Mouse (Mus musculus): ENCODE measurements around the gene Pepd. TPM values are rescaled to one million over a fixed set of nuclear protein-coding genes. Genes with fewer than 3 reads are reported as not detected.
"Not testable (repeated sequence)": the region's sequence is repeated elsewhere in the genome, so short reads cannot be mapped to it uniquely, and the experiment has no call there.

Gene Pepd
- polyA plus RNA-seq, 1 experiment from 2014 or later, result 91.4 TPM

- Histone ChIP-seq H3K27me3 (replicated peaks) (no peaks in the 10 kb centered on the region), H3K4me1 (replicated peaks) (0 out of 2 replicates have a peak, but pooled peaks cover 9% of the 10 kb centered on the region), H3K27ac (no peak overlapping the region), H3K4me2 (replicated peaks) (no peak overlapping the region), H3K36me3 (peaks cover 11% of the 10 kb centered on the region), H3K9ac (no peak overlapping the region), H3K9me3 (no peaks in the 10 kb centered on the region), H3K4me3 (replicated peaks) (no peak overlapping the region)
- WGBS, result 83% methylated on average over 3 of the region's 3 CpGs
- peak; percentile 85 for ATAC-seq
Measured at GRCm38 (mm10) chr7:34968749-34969433, 56.7 kb downstream of the Pepd start.

DNA sequence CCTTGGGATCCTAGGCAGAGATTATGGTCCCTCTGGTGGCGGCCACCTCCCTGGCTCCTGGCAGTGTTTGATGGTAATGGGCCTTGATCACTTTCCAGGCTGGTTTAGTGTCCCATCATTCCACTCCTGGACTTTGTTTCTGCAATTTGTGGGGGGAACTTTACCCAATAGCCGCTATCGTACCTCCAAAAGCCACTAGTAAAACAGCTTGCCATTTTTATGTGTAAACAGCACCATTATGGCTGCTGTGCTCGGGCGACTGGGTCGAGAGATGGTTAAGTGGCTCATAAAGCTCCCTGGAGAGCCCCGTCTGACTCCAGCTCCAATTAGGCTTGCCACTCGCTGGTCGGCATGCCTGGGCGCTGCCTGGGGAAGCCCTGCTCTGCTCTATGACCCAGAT, 59.6 kb downstream of the Pepd start:
- Histone ChIP-seq H3K27me3 (replicated peaks) (no peaks in the 10 kb centered on the region), H3K9ac (no peak overlapping the region), H3K9me3 (no peaks in the 10 kb centered on the region), H3K27ac (no peak overlapping the region), H3K4me3 (replicated peaks) (no peak overlapping the region), H3K4me2 (replicated peaks) (no peak overlapping the region), H3K36me3 (peaks cover 11% of the 10 kb centered on the region), H3K4me1 (replicated peaks) (0 out of 2 replicates have a peak, but pooled peaks cover 9% of the 10 kb centered on the region)
- 76% methylated on average over 10 of the region's 10 CpGs for WGBS
- no peak for ATAC-seq

DNA sequence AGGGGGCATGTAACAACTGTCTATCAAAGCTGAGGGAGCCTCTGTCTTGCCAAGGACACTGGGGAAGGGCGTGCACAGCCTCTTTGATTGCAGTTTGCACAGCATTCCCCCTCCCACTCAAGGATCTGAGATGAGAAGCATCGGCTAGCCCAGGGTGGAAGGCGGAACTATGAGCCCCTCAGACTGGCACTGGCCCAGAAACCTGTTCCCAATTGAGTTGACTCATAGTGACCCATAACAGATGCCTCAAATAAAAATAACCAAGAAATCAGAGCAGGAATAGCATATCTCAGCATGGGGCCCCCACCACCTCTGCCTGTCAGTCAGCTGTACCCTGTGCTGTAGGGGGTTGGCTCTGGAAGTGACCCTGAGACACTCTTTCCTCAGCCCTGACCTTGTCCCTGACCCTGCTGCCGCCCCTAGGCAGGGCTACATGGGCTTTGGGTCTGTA, 60.8 kb downstream of the Pepd start:
- Histone ChIP-seq H3K36me3 (peaks cover 11% of the 10 kb centered on the region), H3K9ac (no peak overlapping the region), H3K27me3 (replicated peaks) (no peaks in the 10 kb centered on the region), H3K4me1 (replicated peaks) (0 out of 2 replicates have a peak, but pooled peaks cover 5% of the 10 kb centered on the region), H3K27ac (no peak overlapping the region), H3K4me2 (replicated peaks) (no peak overlapping the region), H3K9me3 (no peaks in the 10 kb centered on the region), H3K4me3 (replicated peaks) (no peak overlapping the region)
- no peak for ATAC-seq
- 57% methylated on average over 4 of the region's 4 CpGs for WGBS

DNA sequence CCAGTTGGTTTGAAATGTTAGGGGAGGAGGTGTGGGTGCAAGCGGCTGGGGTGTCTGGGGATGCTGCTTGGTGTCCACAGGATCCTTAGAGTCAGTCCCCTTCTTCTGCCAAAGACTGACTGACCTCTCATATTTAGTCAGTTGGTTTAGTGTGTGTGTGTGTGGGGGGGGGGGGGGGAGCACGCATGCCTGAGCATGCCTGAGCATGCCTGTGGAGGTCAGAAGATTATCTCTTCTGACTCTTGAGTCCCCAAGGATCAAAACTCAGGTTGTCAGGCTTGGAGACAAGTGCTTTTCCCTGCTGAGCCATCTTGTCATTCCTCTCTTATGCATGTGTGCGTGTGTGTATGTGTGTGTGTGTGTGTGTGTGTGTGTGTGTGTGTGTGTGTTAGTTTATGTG, 61.7 kb downstream of the Pepd start:
- Histone ChIP-seq H3K27me3 (replicated peaks) (no peaks in the 10 kb centered on the region), H3K36me3 (peaks cover 11% of the 10 kb centered on the region), H3K4me3 (replicated peaks) (no peak overlapping the region), H3K4me2 (replicated peaks) (no peak overlapping the region), H3K9ac (no peak overlapping the region), H3K9me3 (no peaks in the 10 kb centered on the region), H3K27ac (no peak overlapping the region), H3K4me1 (replicated peaks) (0 out of 2 replicates have a peak, but pooled peaks cover 5% of the 10 kb centered on the region)
- WGBS, result 63% methylated on average over 3 of the region's 3 CpGs
- ATAC-seq, result no peak

GRCm38 (mm10) chr7:34975913-34976312, 63.7 kb downstream of the Pepd start:
- Histone ChIP-seq H3K4me2 (replicated peaks) (no peak overlapping the region), H3K27ac (no peak overlapping the region), H3K36me3 (no peaks in the 10 kb centered on the region), H3K27me3 (replicated peaks) (no peaks in the 10 kb centered on the region), H3K4me3 (replicated peaks) (no peak overlapping the region), H3K9me3 (no peaks in the 10 kb centered on the region), H3K9ac (no peak overlapping the region), H3K4me1 (replicated peaks) (no peaks in the 10 kb centered on the region)
- no peak for ATAC-seq
- WGBS, result 86% methylated on average over 12 of the region's 12 CpGs

DNA sequence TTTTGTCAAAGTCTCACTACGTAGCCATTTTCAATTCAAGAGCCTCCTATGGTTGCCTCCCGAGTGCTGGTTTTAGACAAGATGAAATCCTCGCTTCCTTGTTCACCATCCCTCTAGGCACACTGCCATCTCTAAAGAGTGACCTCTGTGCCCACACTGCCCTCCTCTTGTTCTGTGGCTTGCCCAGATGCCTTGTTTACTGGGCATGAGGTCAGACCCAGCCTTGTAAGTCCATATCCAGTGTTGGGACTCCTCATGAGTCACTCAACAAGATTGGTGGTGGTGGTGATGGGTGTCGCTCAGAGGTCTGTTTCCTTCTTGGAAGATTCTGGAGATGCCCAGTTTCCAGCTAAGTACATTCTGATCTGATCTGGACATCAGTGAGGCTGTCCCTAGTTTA, 65.2 kb downstream of the Pepd start:
- Histone ChIP-seq H3K4me1 (replicated peaks) (no peaks in the 10 kb centered on the region), H3K4me3 (replicated peaks) (no peak overlapping the region), H3K9ac (no peak overlapping the region), H3K27me3 (replicated peaks) (no peaks in the 10 kb centered on the region), H3K27ac (no peak overlapping the region), H3K36me3 (no peaks in the 10 kb centered on the region), H3K9me3 (no peaks in the 10 kb centered on the region), H3K4me2 (replicated peaks) (no peak overlapping the region)
- 94% methylated on average over 4 of the region's 4 CpGs for WGBS
- ATAC-seq, result no peak

DNA sequence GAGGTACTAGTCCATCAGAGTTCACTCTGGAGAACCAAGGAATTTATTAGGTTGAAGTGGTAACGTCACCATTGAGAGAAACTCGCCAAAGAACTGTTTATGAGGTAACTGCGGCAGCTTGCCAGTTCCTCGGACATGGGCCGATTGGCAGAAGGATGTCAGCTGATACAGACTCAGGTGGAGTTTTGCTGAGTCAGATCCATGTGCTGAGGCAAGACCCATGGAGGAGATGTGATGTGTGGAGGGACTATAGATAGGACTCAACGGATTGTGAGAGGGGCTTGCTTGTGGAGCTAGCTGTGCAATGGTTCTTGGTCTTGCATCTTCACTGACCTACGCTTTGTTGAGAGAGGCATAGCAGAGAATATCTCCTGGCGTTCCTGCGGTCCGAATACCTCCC, 69.6 kb downstream of the Pepd start:
- no peak overlapping the region for H3K27ac ChIP-seq
- no peak for ATAC-seq
- no peaks in the 10 kb centered on the region for H3K9me3 ChIP-seq
- H3K4me2 ChIP-seq (replicated peaks), result no peak overlapping the region
- no peaks in the 10 kb centered on the region for H3K27me3 ChIP-seq (replicated peaks)
- no peaks in the 10 kb centered on the region for H3K36me3 ChIP-seq
- H3K4me1 ChIP-seq (replicated peaks), result 0 out of 2 replicates have a peak, but pooled peaks cover 5% of the 10 kb centered on the region
- 89% methylated on average over 10 of the region's 10 CpGs for WGBS
- no peak overlapping the region for H3K9ac ChIP-seq
- H3K4me3 ChIP-seq (replicated peaks), result no peak overlapping the region

- not testable (repeated sequence) for ATAC-seq; H3K4me2 ChIP-seq (replicated peaks); H3K4me1 ChIP-seq (replicated peaks); H3K27ac ChIP-seq; H3K36me3 ChIP-seq; H3K9me3 ChIP-seq; H3K4me3 ChIP-seq (replicated peaks); H3K9ac ChIP-seq; H3K27me3 ChIP-seq (replicated peaks)
- 86% methylated on average over 2 of the region's 2 CpGs for WGBS
Measured at GRCm38 (mm10) chr7:34982372-34982771, 70.2 kb downstream of the Pepd start.

- no peaks in the 10 kb centered on the region for H3K27me3 ChIP-seq (replicated peaks)
- no peaks in the 10 kb centered on the region for H3K9me3 ChIP-seq
- H3K9ac ChIP-seq, result no peak overlapping the region
- 70% methylated on average over 4 of the region's 4 CpGs for WGBS
- no peak for ATAC-seq
- no peak overlapping the region for H3K4me3 ChIP-seq (replicated peaks)
- H3K4me1 ChIP-seq (replicated peaks), result 0 out of 2 replicates have a peak, but pooled peaks cover 5% of the 10 kb centered on the region
- H3K4me2 ChIP-seq (replicated peaks), result no peak overlapping the region
- no peak overlapping the region for H3K27ac ChIP-seq
- no peaks in the 10 kb centered on the region for H3K36me3 ChIP-seq
Measured at GRCm38 (mm10) chr7:34983702-34984475, 71.7 kb downstream of the Pepd start.

- H3K27me3 ChIP-seq (replicated peaks), result no peaks in the 10 kb centered on the region
- H3K36me3 ChIP-seq, result no peaks in the 10 kb centered on the region
- ATAC-seq, result no peak
- H3K4me2 ChIP-seq (replicated peaks), result no peak overlapping the region
- H3K9me3 ChIP-seq, result no peaks in the 10 kb centered on the region
- H3K27ac ChIP-seq, result no peak overlapping the region
- H3K4me1 ChIP-seq (replicated peaks), result 0 out of 2 replicates have a peak, but pooled peaks cover 5% of the 10 kb centered on the region
- H3K9ac ChIP-seq, result no peak overlapping the region
- H3K4me3 ChIP-seq (replicated peaks), result no peak overlapping the region
- WGBS, result 48% methylated on average over 11 of the region's 11 CpGs
Measured at GRCm38 (mm10) chr7:34984526-34985133, 72.5 kb downstream of the Pepd start.

DNA sequence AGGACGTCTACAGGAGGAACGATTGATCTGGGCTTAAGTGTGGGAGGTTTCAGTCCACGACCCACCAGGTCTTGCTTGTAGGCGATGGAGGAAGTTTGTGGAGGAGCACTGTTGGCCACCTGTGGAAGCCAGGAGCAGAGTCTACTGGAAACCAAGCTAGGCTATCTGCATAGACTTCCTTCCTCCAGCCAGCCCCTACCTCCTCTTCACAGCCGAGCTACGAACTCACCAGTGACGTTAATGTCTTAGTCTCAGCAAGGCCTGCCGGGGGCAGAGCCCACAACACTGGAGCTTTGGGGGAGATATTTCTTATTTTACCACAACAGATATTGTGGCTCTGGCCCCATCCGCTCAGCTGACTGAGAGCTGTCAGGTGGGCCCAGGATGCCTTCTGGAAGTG, 73.0 kb downstream of the Pepd start:
- Histone ChIP-seq H3K27me3 (replicated peaks) (no peaks in the 10 kb centered on the region), H3K27ac (no peak overlapping the region), H3K4me3 (replicated peaks) (no peak overlapping the region), H3K4me2 (replicated peaks) (no peak overlapping the region), H3K9me3 (no peaks in the 10 kb centered on the region), H3K4me1 (replicated peaks) (0 out of 2 replicates have a peak, but pooled peaks cover 5% of the 10 kb centered on the region), H3K9ac (no peak overlapping the region), H3K36me3 (no peaks in the 10 kb centered on the region)
- ATAC-seq, result peak; percentile 29; the same call in 1 of the 2 replicates
- WGBS, result 70% methylated on average over 9 of the region's 9 CpGs

- no peaks in the 10 kb centered on the region for H3K9me3 ChIP-seq
- H3K4me1 ChIP-seq (replicated peaks), result 0 out of 2 replicates have a peak, but pooled peaks cover 5% of the 10 kb centered on the region
- H3K4me2 ChIP-seq (replicated peaks), result no peak overlapping the region
- H3K9ac ChIP-seq, result no peak overlapping the region
- no peak overlapping the region for H3K27ac ChIP-seq
- H3K4me3 ChIP-seq (replicated peaks), result no peak overlapping the region
- H3K36me3 ChIP-seq, result no peaks in the 10 kb centered on the region
- H3K27me3 ChIP-seq (replicated peaks), result no peaks in the 10 kb centered on the region
- peak; percentile 88 for ATAC-seq
Measured at GRCm38 (mm10) chr7:34985646-34986045, 73.5 kb downstream of the Pepd start.

Measured in intestine, embryonic 15.5 days (tissue).